Mouse (Mus musculus): Measurements from ENCODE around the gene Gclc. TPM values are rescaled to one million over a fixed set of nuclear protein-coding genes. Genes with fewer than 3 reads are reported as not detected.

The Gclc gene
- total RNA-seq, 1 experiment from 2014 or later: 22.2 TPM

DNA sequence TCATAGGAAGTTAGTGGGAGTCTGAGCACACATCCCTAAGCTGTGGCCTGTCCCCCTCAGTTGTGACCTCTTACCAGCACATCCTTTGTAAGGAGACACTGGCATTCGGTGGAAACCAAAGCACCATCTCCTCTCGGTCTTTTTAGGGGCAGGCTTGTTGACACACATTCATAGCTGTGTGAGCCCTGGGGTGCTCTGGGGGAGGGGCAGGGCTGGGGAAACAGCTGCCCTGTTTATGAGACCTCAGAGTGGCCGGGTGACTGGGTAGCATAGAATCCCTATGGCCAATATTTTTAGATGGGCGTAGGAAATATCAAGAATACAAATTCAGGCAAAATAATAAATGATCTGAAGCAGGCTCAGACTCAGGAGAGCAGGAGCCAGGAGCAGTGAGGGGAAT lies 71.9 kb downstream of the Gclc start:
- ATAC-seq (replicated peaks; ENCODE audit: insufficient number of reproducible peaks, low FRiP score, low TSS enrichment, poor library complexity, severe bottlenecking): no peak

DNA sequence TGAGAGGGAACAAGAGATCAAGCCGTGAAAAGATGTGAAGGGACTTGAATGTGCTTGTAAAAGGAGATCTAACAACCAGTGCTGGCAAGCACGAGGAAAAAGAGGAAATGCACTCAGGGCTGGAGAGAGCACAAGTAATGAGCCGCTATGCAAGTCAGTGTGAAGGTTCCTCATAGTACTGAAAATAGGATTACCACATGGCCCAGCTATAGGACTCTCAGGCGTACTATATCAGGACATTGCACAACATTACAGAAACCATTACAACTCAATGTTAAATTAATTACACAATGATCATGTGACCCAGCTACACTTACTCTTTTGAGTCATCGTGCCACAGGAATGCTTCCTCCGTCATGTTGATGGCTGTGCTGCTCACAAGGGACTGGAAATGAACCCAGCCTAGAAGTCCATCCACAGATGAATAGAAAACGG lies 74.2 kb downstream of the Gclc start:
- peak; percentile 98 for ATAC-seq (replicated peaks; ENCODE audit: insufficient number of reproducible peaks, low FRiP score, low TSS enrichment, poor library complexity, severe bottlenecking)

DNA sequence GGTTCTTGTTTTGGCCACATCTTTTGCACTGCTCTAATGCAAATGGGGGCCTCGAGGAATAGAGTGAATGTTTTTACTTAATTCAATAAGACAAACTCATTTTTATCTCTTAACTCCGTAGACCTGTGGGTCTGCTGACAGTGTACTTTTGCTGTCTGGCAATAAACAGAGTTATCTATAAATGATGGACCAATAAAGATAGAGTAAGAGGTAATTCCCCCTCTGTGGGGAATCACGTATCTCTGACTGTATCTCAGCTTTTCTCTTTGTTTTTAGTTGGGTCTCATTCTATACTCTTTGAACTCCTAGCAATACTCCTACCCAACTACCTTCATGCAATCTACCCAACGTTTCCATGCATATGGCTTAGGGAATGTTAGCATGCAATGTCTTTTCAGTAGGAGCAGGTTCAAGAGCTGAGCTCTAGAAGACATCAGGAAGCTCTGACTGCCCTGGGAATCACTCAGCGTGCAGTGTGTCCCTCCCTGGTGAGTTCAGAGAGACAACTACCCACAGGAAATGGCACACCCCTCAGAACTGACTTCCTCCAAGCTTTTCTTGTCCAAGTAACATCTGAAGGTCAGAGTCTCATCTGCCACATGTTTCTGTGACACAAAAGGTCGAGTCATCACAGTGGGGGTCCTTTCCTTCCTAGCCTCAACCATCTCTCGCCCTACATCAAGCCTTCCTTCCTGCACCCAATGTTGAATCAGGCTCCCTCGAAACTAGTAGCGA lies 80.1 kb downstream of the Gclc start:
- peak; percentile 93 for ATAC-seq (replicated peaks; ENCODE audit: insufficient number of reproducible peaks, low FRiP score, low TSS enrichment, poor library complexity, severe bottlenecking)

DNA sequence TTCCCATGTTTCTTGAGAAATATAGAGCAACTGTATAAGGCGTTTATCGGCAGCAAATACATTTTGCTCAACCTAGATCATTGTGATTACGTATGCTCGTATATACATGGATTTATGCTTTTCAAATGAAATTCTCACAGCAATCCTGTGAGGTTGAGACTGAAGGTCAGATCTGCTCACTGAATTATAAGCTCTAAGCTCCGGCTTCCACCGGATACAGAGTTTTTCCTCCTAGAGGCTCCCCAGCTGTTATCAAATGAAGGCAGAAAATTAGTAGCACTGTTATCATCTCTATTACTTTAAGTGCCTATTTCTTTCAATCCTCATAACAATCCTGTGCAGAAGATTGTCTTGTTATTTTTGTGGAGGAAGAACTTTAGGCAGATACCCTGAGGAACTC lies 80.8 kb downstream of the Gclc start:
- ATAC-seq (replicated peaks; ENCODE audit: insufficient number of reproducible peaks, low FRiP score, low TSS enrichment, poor library complexity, severe bottlenecking): no peak

DNA sequence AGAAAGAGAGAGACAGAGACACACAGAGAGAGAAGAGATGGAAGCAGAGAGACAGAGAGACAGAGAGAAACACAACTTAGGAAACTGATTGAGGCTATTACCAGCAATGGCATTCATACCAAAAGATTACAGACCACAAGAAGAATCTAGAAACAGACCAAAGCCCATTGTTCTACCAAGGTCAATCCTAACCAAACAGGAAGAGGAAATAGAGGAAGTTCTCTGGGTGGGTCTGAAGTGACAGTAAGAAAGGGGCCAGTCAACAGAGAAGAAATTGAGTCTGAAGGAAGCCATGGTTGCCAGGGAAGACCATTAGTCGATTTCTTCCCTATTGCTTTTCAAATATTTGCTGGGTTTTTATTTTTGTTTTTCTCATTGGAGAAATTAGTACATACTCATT lies 81.4 kb downstream of the Gclc start:
- ATAC-seq (replicated peaks; ENCODE audit: insufficient number of reproducible peaks, low FRiP score, low TSS enrichment, poor library complexity, severe bottlenecking): peak; percentile 74

DNA sequence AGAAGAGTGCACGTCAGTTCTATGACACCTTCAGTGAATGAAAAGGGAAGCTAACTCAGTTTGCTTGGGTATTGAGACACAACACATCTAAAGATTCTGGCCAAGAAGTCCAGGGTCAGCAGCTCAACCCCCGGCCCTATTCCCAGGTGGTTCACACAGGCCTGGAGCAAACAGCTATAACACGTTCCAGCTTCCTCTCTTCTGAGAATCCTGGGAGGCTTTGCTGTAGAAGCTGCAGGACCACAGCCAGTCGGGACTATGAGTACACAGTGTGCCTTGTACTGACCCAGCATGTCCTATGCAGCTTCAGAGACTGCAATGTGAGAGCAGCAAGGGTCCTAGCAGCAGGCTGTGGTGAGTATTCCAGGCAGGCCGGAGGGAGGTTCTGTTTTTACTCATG lies 84.3 kb downstream of the Gclc start:
- no peak for ATAC-seq (replicated peaks; ENCODE audit: insufficient number of reproducible peaks, low FRiP score, low TSS enrichment, poor library complexity, severe bottlenecking)

Other genes starting within 250 kb of the Gclc start
- gene Lrrc1, start 209.7 kb upstream of the Gclc start, total RNA-seq (2017): 4.6 to 6.6 TPM (median 4.8 TPM) in 3 replicates
- gene Klhl31, start 118.0 kb upstream of the Gclc start, total RNA-seq (2017): not detected in 3 replicates
- gene Elovl5, start 162.8 kb downstream of the Gclc start, total RNA-seq (2017): 127 to 171 TPM (median 154 TPM) in 3 replicates